In genomic region chr10:19855597-19856306, GRCm38 (mm10) we compare ENCODE assay signal across 29 mouse cellular contexts. TPM values are rescaled to one million over a fixed set of nuclear protein-coding genes. Genes with fewer than 3 reads are reported as not detected.
DNase-seq lines count a peak whose midpoint lies in the region; ATAC-seq and TF ChIP-seq lines count a peak whose summit lies in the region.
"Had no signal": no experiment of that assay in that cellular context is flagged by ENCODE, and none has a peak within 500 bp of the region (broad histone marks: within the 10 kb centered on the region; RNA-seq: fewer than 3 reads in every experiment).

No protein-coding gene starts in this region.

- H3K4me3 ChIP-seq in liver, adult 2 months (ENCODE audit: insufficient read depth, low read depth, low read length) = no peak overlapping the region
- H3K4me3 ChIP-seq in liver, postnatal 0 days (ENCODE audit: low read depth, low read length) = no peak overlapping the region
- no peak overlapping the region for H3K4me3 ChIP-seq in liver, embryonic 14.5 days (ENCODE audit: insufficient read depth in 1 of 2, low read depth in 2 of 2, low read length in 2 of 2)
- H3K4me3 ChIP-seq in midbrain, postnatal 0 days (ENCODE audit: low read depth, low read length) = no peak overlapping the region
- H3K4me3 ChIP-seq: forebrain, embryonic 12.5 days; hindbrain, embryonic 15.5 days; left cerebral cortex, adult 2 months; limb, embryonic 15.5 days; midbrain, embryonic 13.5 days; neural tube, embryonic 12.5 days had no signal

- H3K4me1 ChIP-seq in liver, adult 2 months (ENCODE audit: control insufficient read depth, insufficient read depth, low read length) = no peaks in the 10 kb centered on the region
- H3K4me1 ChIP-seq in liver, postnatal 0 days (ENCODE audit: insufficient read depth) = peaks cover 10% of the 10 kb centered on the region
- peaks cover 0 to 5% of the 10 kb centered on the region in 2 experiments; a peak in 2 of 4 replicates for H3K4me1 ChIP-seq in liver, embryonic 14.5 days (replicated peaks; ENCODE audit: control insufficient read depth in 2 of 2, insufficient read depth in 2 of 2, low read length in 1 of 2)
- H3K4me1 ChIP-seq in midbrain, postnatal 0 days (ENCODE audit: insufficient read depth, low read length) = no peaks in the 10 kb centered on the region

- TF ChIP-seq POLR2A in liver, adult 2 months (IDR thresholded peaks at IDR 0.05; ENCODE audit: extremely low read depth, insufficient read depth, low read length) = no peak

- no peaks in the 10 kb centered on the region for H3K79me2 ChIP-seq in liver, adult 2 months (ENCODE audit: control insufficient read depth, insufficient read depth, low read length)

- TF ChIP-seq CTCF in liver, adult 2 months (IDR thresholded peaks at IDR 0.05; ENCODE audit: low read depth, low read length) = no peak
- no peak for TF ChIP-seq CTCF in liver, postnatal 0 days (IDR thresholded peaks at IDR 0.05; ENCODE audit: low read depth)
- TF ChIP-seq CTCF in liver, embryonic 14.5 days (IDR thresholded peaks at IDR 0.05; ENCODE audit: low read depth) = no peak
- TF ChIP-seq CTCF in midbrain, postnatal 0 days (IDR thresholded peaks at IDR 0.05) = no peak

- H3K36me3 ChIP-seq in liver, adult 2 months (ENCODE audit: control insufficient read depth, insufficient read depth, low read length) = peaks cover 3% of the 10 kb centered on the region; the same call in 1 of the 2 replicates
- H3K36me3 ChIP-seq in liver, postnatal 0 days (replicated peaks; ENCODE audit: insufficient read depth, low read length) = no peaks in the 10 kb centered on the region; the same call in 1 of the 2 replicates
- no peaks in the 10 kb centered on the region for H3K36me3 ChIP-seq in liver, embryonic 14.5 days (replicated peaks; ENCODE audit: control insufficient read depth, insufficient read depth, low read depth)
- no peaks in the 10 kb centered on the region for H3K36me3 ChIP-seq in midbrain, postnatal 0 days (ENCODE audit: insufficient read depth, low read length)
- H3K36me3 ChIP-seq: forebrain, embryonic 12.5 days; hindbrain, embryonic 15.5 days; limb, embryonic 15.5 days; midbrain, embryonic 13.5 days; neural tube, embryonic 12.5 days had no signal

- no peak overlapping the region for H3K4me2 ChIP-seq in liver, postnatal 0 days (ENCODE audit: low read depth, low read length)
- no peak overlapping the region for H3K4me2 ChIP-seq in liver, embryonic 14.5 days (ENCODE audit: low read depth)
- no peak overlapping the region for H3K4me2 ChIP-seq in midbrain, postnatal 0 days (ENCODE audit: low read depth, low read length, poor library complexity, severe bottlenecking)
- H3K4me2 ChIP-seq: forebrain, embryonic 12.5 days; heart, embryonic 11.5 days; hindbrain, embryonic 15.5 days; limb, embryonic 15.5 days; midbrain, embryonic 13.5 days; neural tube, embryonic 12.5 days had no signal

- H3K27ac ChIP-seq in liver, adult 2 months (replicated peaks; ENCODE audit: insufficient read depth, low read depth, low read length) = no peak overlapping the region
- H3K27ac ChIP-seq in liver, postnatal 0 days (ENCODE audit: low read depth) = no peak overlapping the region
- no peak overlapping the region for H3K27ac ChIP-seq in liver, embryonic 14.5 days
- no peak overlapping the region for H3K27ac ChIP-seq in midbrain, postnatal 0 days (ENCODE audit: low read depth, low read length)
- H3K27ac ChIP-seq: forebrain, embryonic 12.5 days; hindbrain, embryonic 15.5 days; kidney, postnatal 0 days; left cerebral cortex, adult 2 months; limb, embryonic 15.5 days; macrophage; midbrain, embryonic 13.5 days; neural tube, embryonic 12.5 days had no signal

- 55% methylated on average over 7 of the region's 7 CpGs for WGBS in liver, adult 2 months
- 70% methylated on average over 7 of the region's 7 CpGs for WGBS in liver, postnatal 0 days (ENCODE audit: insufficient replicate concordance)
- 56% methylated on average over 7 of the region's 7 CpGs for WGBS in liver, embryonic 14.5 days (ENCODE audit: insufficient replicate concordance)
- WGBS in midbrain, postnatal 0 days = 88% methylated on average over 7 of the region's 7 CpGs

- TF ChIP-seq EP300 in liver, postnatal 0 days (IDR thresholded peaks at IDR 0.05; ENCODE audit: low read depth) = no peak
- peak; percentile 26; the same call in 1 of the 2 replicates for TF ChIP-seq EP300 in liver, embryonic 14.5 days (IDR thresholded peaks at IDR 0.05; ENCODE audit: low read depth)

- no peaks in the 10 kb centered on the region for H3K9me3 ChIP-seq in liver, postnatal 0 days (ENCODE audit: low read length)
- H3K9me3 ChIP-seq in liver, embryonic 14.5 days (ENCODE audit: control insufficient read depth, low read length) = no peaks in the 10 kb centered on the region
- H3K9me3 ChIP-seq in midbrain, postnatal 0 days (ENCODE audit: low read length) = no peaks in the 10 kb centered on the region
- H3K9me3 ChIP-seq: forebrain, embryonic 12.5 days; hindbrain, embryonic 15.5 days; limb, embryonic 15.5 days; midbrain, embryonic 13.5 days; neural tube, embryonic 12.5 days had no signal

- DNase-seq in liver, adult 2 months (ENCODE audit: extremely low read depth, low read depth, low spot score) = peak; percentile 44
- no peak for DNase-seq in liver, postnatal 0 days
- peak; percentile 34 for DNase-seq in adipocyte (ENCODE audit: low spot score)
- DNase-seq in liver, embryonic 14.5 days (ENCODE audit: low read depth in 3 of 3, low spot score in 3 of 3) = no peak
- DNase-seq in left cerebral cortex, adult 11 months (ENCODE audit: low spot score) = no peak
- no peak for DNase-seq in midbrain, postnatal 0 days (ENCODE audit: low spot score)
- no peak for DNase-seq in adrenal gland, postnatal 25 days
- DNase-seq: adrenal gland, postnatal 14 days; B cell, adult 2 months; cerebellum, adult 9-11 months; gastrocnemius, postnatal 14 days; heart, adult 11 months; kidney, adult 2 months; layer of hippocampus, adult 9-11 months; left cerebral cortex, postnatal 4 days; right cerebral cortex, postnatal 14 days; spleen, adult 18-20 months; thymus, adult 18-20 months; thymus, postnatal 4 days had no signal

- no peak overlapping the region for H3K9ac ChIP-seq in liver, adult 2 months (ENCODE audit: low read depth, low read length)
- no peak overlapping the region for H3K9ac ChIP-seq in liver, postnatal 0 days (replicated peaks)
- H3K9ac ChIP-seq in liver, embryonic 14.5 days (replicated peaks) = no peak overlapping the region
- no peak overlapping the region for H3K9ac ChIP-seq in midbrain, postnatal 0 days (replicated peaks; ENCODE audit: low read length, poor library complexity, severe bottlenecking)
- H3K9ac ChIP-seq: forebrain, embryonic 12.5 days; hindbrain, embryonic 15.5 days; limb, embryonic 15.5 days; midbrain, embryonic 13.5 days; neural tube, embryonic 12.5 days had no signal

- ATAC-seq in liver, postnatal 0 days = no peak
- peak; percentile 26; the same call in 1 of the 2 replicates for ATAC-seq in liver, embryonic 14.5 days (ENCODE audit: insufficient read depth)
- ATAC-seq in midbrain, postnatal 0 days (ENCODE audit: low FRiP score) = no peak
- ATAC-seq: midbrain, embryonic 13.5 days had no signal

- peaks cover 10% of the 10 kb centered on the region for H3K27me3 ChIP-seq in liver, adult 2 months (ENCODE audit: control insufficient read depth, insufficient read depth, low read length)
- H3K27me3 ChIP-seq in liver, postnatal 0 days (ENCODE audit: insufficient read depth, low read length) = peaks cover 23% of the 10 kb centered on the region
- peaks cover 25% of the 10 kb centered on the region for H3K27me3 ChIP-seq in liver, embryonic 14.5 days (ENCODE audit: control insufficient read depth, insufficient read depth, low read length)
- peaks cover 22% of the 10 kb centered on the region; the same call in 1 of the 2 replicates for H3K27me3 ChIP-seq in midbrain, postnatal 0 days (ENCODE audit: insufficient read depth, low read length)

RNA-seq across cellular contexts. Expression of gene Slc35d3, which starts 4.5 kb away (rescaled TPM):
- not detected in 2 replicates for total RNA-seq in liver, adult 2 months (2014; rRNA removed)
- 0.04 TPM in 1 of 2 replicates, not detected in the other for polyA plus RNA-seq in liver, adult 2 months (2012; rRNA removed)
- 2.3 and 2.7 TPM in 2 replicates for polyA plus RNA-seq in liver, postnatal 0 days (2015; fragmentation: Nextera tagmentation; extraction: Ambion mirVana)
- 1.8 and 2.2 TPM in 2 replicates for polyA plus RNA-seq in liver, embryonic 14.5 days (2012; rRNA removed)
- polyA plus RNA-seq in liver, embryonic 14.5 days (2014; fragmentation: Nextera tagmentation; extraction: Ambion mirVana) = 1.8 and 2.4 TPM in 2 replicates
- total RNA-seq in midbrain, postnatal 0 days (2014; rRNA removed) = 1.4 and 2.8 TPM in 2 replicates
- polyA plus RNA-seq in midbrain, postnatal 0 days (2015; fragmentation: Nextera tagmentation; extraction: Ambion mirVana) = 2.0 and 2.1 TPM in 2 replicates
- 9.5 and 16.5 TPM in 2 replicates for total RNA-seq in adrenal gland, postnatal 25 days (2021)
- total RNA-seq: gastrocnemius, postnatal 14 days had no signal
- polyA plus RNA-seq: G1E had no signal

RNA-seq across cellular contexts. Expression of gene Pex7, which starts 51.7 kb away (rescaled TPM):
- 112 and 114 TPM in 2 replicates for total RNA-seq in liver, adult 2 months (2014; rRNA removed)
- polyA plus RNA-seq in liver, adult 2 months (2012; rRNA removed) = 118 and 129 TPM in 2 replicates
- 51.4 and 58.5 TPM in 2 replicates for polyA plus RNA-seq in liver, postnatal 0 days (2015; fragmentation: Nextera tagmentation; extraction: Ambion mirVana)
- polyA plus RNA-seq in liver, embryonic 14.5 days (2012; rRNA removed) = 9.9 and 13.3 TPM in 2 replicates
- polyA plus RNA-seq in liver, embryonic 14.5 days (2014; fragmentation: Nextera tagmentation; extraction: Ambion mirVana) = 30.7 and 30.8 TPM in 2 replicates
- total RNA-seq in midbrain, postnatal 0 days (2014; rRNA removed) = 21.6 and 24.5 TPM in 2 replicates
- polyA plus RNA-seq in midbrain, postnatal 0 days (2015; fragmentation: Nextera tagmentation; extraction: Ambion mirVana) = 39.5 and 40.2 TPM in 2 replicates
- 47.3 and 57.8 TPM in 2 replicates for total RNA-seq in adrenal gland, postnatal 25 days (2021)

Comparison
In these comparisons a context has a peak if more than half of its experiments do, and no peak if none do; other contexts are left out.
1. DNase-seq: peak in liver, adult 2 months (single experiment) and adipocyte (single experiment); none in liver, postnatal 0 days (single experiment), liver, embryonic 14.5 days (0 of 3), left cerebral cortex, adult 11 months (single experiment), midbrain, postnatal 0 days (single experiment) and adrenal gland, postnatal 25 days (single experiment).